Mouse (Mus musculus) ES-Bruce4 (cell line): Measurements from ENCODE around the gene Sult2a6. TPM values are rescaled to one million over a fixed set of nuclear protein-coding genes. Genes with fewer than 3 reads are reported as not detected.

Source experiments
- H3K27ac ChIP-seq: 2 replicates; pipeline ENCODE4 v1.5.1; 2012; ENCODE audit warnings: low read length, inconsistent platforms; ENCODE audit not compliant: insufficient read depth
- H3K27me3 ChIP-seq: 2 replicates; pipeline ENCODE4 v1.6.1; 2012; ENCODE audit warnings: mild to moderate bottlenecking, low read length, inconsistent platforms; ENCODE audit not compliant: control insufficient read depth, poor library complexity, insufficient read depth, severe bottlenecking
- H3K36me3 ChIP-seq: 2 replicates; pipeline ENCODE4 v1.6.1; 2012; ENCODE audit warnings: inconsistent platforms, mild to moderate bottlenecking, low read length, moderate library complexity; ENCODE audit not compliant: control insufficient read depth, poor library complexity, insufficient read depth, severe bottlenecking
- H3K4me1 ChIP-seq: one replicate; pipeline ENCODE4 v1.8.1; 2011; ENCODE audit warnings: low read length; ENCODE audit not compliant: control insufficient read depth, insufficient read depth
- H3K4me3 ChIP-seq: 2 replicates; pipeline ENCODE4 v1.5.1; 2011; ENCODE audit warnings: low read depth, mild to moderate bottlenecking, low read length
- H3K9ac ChIP-seq: 2 replicates; pipeline ENCODE4 v1.6.1; 2012; ENCODE audit warnings: low read depth, mild to moderate bottlenecking, inconsistent platforms; ENCODE audit not compliant: poor library complexity, severe bottlenecking
- H3K9me3 ChIP-seq: replicated peaks from 2 replicates; pipeline ENCODE4 v1.6.1; 2012; ENCODE audit warnings: mild to moderate bottlenecking, low read length, inconsistent platforms; ENCODE audit not compliant: control insufficient read depth, poor library complexity, insufficient read depth, severe bottlenecking
- CTCF ChIP-seq: IDR thresholded peaks from one replicate; pipeline ENCODE4 v1.8.1; 2011; ENCODE audit warnings: low read depth, low read length
- EP300 ChIP-seq: IDR thresholded peaks from 2 replicates; pipeline ENCODE4 v1.6.1; 2011; ENCODE audit warnings: low read depth, low read length; ENCODE audit not compliant: insufficient read depth
- POLR2A ChIP-seq: IDR thresholded peaks from one replicate; pipeline ENCODE4 v1.8.1; 2011; ENCODE audit warnings: low read length; ENCODE audit not compliant: insufficient read depth
- polyA plus RNA-seq: library from polyadenylated mRNA; stranded (reverse); fragments of >200 nt; gene quantifications from 2 replicates; pipeline ENCODE4 v1.2.4, GENCODE M21; 2011; ENCODE audit warnings: low read depth; ENCODE audit not compliant: missing spikeins, insufficient read depth, insufficient read length

Gene Sult2a6
- polyA plus RNA-seq = not detected in 2 replicates

DNA sequence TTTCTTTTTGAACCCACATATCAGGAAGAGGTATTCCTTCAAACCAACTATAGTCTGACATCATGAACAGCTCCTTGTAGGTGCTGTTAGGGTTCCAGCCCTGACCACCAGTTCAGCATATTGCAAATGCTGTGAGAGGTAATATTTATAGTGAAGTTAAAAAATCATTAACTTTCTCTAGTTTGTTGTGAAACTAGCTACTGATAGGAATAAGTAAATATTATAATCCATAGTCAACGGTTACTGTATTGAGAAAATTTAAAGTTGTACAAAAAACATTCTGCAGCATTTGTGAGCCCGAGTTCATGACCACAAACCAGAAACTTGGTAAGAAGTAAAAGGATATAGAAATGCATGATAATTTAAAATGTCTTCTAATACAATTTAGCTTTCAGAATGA lies at the start of gene Sult2a6:
TSS of gene Sult2a6 (minus strand) at position 101 of the 400 bp plus-strand sequence.
- Histone ChIP-seq H3K36me3 (no peaks in the 10 kb centered on the region), H3K4me3 (no peak within 1 kb of the TSS), H3K27me3 (no peaks in the 10 kb centered on the region), H3K9ac (no peak within 1 kb of the TSS), H3K9me3 (no peaks in the 10 kb centered on the region), H3K27ac (no peak within 1 kb of the TSS), H3K4me1 (no peaks in the 10 kb centered on the region)
- TF ChIP-seq CTCF = no peak
- no peak for TF ChIP-seq POLR2A
- no peak for TF ChIP-seq EP300

GRCm38 (mm10) chr7:14215231-14215630 lies 39.4 kb downstream of the Sult2a6 start:
- Histone ChIP-seq H3K36me3 (no peaks in the 10 kb centered on the region), H3K27ac (no peak overlapping the region), H3K9ac (no peak overlapping the region), H3K4me1 (no peaks in the 10 kb centered on the region), H3K27me3 (no peaks in the 10 kb centered on the region), H3K4me3 (no peak overlapping the region), H3K9me3 (no peaks in the 10 kb centered on the region)
- TF ChIP-seq EP300 (no peak), POLR2A (no peak), CTCF (no peak)

GRCm38 (mm10) chr7:14203417-14203816 lies 51.3 kb downstream of the Sult2a6 start:
- Histone ChIP-seq H3K4me1 (no peaks in the 10 kb centered on the region), H3K4me3 (no peak overlapping the region), H3K27ac (no peak overlapping the region), H3K9ac (no peak overlapping the region), H3K9me3 (no peaks in the 10 kb centered on the region), H3K36me3 (no peaks in the 10 kb centered on the region), H3K27me3 (no peaks in the 10 kb centered on the region)
- TF ChIP-seq EP300 = no peak
- no peak for TF ChIP-seq POLR2A
- TF ChIP-seq CTCF = no peak

DNA sequence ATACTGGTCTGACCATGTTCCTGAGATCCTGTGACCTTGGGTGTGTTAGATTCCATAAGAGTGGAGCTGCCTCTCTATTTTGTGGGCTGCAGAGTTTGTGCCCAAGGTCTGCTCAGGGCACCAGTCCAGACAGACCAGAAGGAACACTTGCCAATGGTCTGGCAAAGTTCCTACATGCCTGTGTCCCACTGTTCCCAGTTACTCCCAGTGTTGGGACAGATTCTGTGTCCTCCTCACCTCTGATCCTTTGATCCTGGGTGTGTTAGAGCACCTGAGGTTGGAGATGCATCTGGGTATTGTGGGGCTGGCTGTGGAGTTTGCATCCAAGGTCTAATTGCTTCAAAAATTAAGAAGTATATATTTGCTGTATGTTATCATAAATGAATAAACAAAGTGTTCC lies 52.2 kb downstream of the Sult2a6 start:
- Histone ChIP-seq H3K4me3 (no peak overlapping the region), H3K4me1 (no peaks in the 10 kb centered on the region), H3K27me3 (no peaks in the 10 kb centered on the region), H3K9me3 (no peaks in the 10 kb centered on the region), H3K36me3 (no peaks in the 10 kb centered on the region), H3K9ac (no peak overlapping the region), H3K27ac (no peak overlapping the region)
- no peak for TF ChIP-seq EP300
- TF ChIP-seq POLR2A = no peak
- TF ChIP-seq CTCF = no peak

Other genes with a start within 250 kb of the Sult2a6 start
- not detected in 2 replicates for gene Sult2a3, start 131.8 kb downstream of the Sult2a6 start, polyA plus RNA-seq
- not detected in 2 replicates for gene Obox8, start 78.7 kb upstream of the Sult2a6 start, polyA plus RNA-seq
- not detected in 2 replicates for gene Sult2a8, start 191.9 kb upstream of the Sult2a6 start, polyA plus RNA-seq
- gene Sult2a7, start 239.4 kb upstream of the Sult2a6 start, polyA plus RNA-seq = not detected in 2 replicates